Mouse (Mus musculus) CH12.LX (cell line): ENCODE results near the gene Pck1. TPM values are rescaled to one million over a fixed set of nuclear protein-coding genes. Genes with fewer than 3 reads are reported as not detected.

ENCODE experiments used
- DNase-seq: peaks from one replicate; pipeline ENCODE4 v3.0.0-alpha.2; 2013; ENCODE audit errors: extremely low read depth
- H3K27ac ChIP-seq: 2 replicates; pipeline ENCODE4 v1.5.1; 2012; ENCODE audit warnings: low read depth, mild to moderate bottlenecking, control low read depth, moderate library complexity; ENCODE audit not compliant: insufficient read depth
- H3K27me3 ChIP-seq: replicated peaks from 2 replicates; pipeline ENCODE3; 2012; ENCODE audit warnings: inconsistent platforms
- H3K36me3 ChIP-seq, 2 experiments: replicated peaks in 1 of 2; 2 replicates each; pipeline versions ENCODE3 to v1.6.1; 2012; ENCODE audit warnings: inconsistent platforms in 1 of 2, low read length in 1 of 2, mild to moderate bottlenecking in 1 of 2, mixed read lengths in 1 of 2, moderate library complexity in 1 of 2; ENCODE audit not compliant: control insufficient read depth in 1 of 2, insufficient read depth in 1 of 2
- H3K4me1 ChIP-seq, 2 experiments: 2 replicates each; pipeline ENCODE4 v1.6.1; 2012; ENCODE audit warnings: inconsistent platforms in 1 of 2, moderate library complexity in 1 of 2; ENCODE audit not compliant: insufficient read depth in 2 of 2, control insufficient read depth in 1 of 2
- H3K4me2 ChIP-seq: 2 replicates; pipeline ENCODE4 v1.6.1; 2012; ENCODE audit warnings: low read depth, mild to moderate bottlenecking, control low read depth; ENCODE audit not compliant: poor library complexity, insufficient read depth, severe bottlenecking
- H3K4me3 ChIP-seq, 3 experiments: fragments of 150-350 bp in 1 of 3; sonication (generic) in 1 of 3; replicated peaks in 1 of 3; 2 replicates each; pipeline versions ENCODE3 to v1.5.1; 2011 to 2012; ENCODE audit warnings: low read depth in 2 of 3, low read length in 2 of 3, mild to moderate bottlenecking in 2 of 3, moderate library complexity in 2 of 3, control low read depth in 1 of 3, improper control_type of control experiment in 1 of 3, inconsistent platforms in 1 of 3, mixed read lengths in 1 of 3; ENCODE audit not compliant: poor library complexity in 1 of 3
- H3K79me2 ChIP-seq: replicated peaks from 2 replicates; pipeline ENCODE4 v1.6.1; 2012; ENCODE audit warnings: mild to moderate bottlenecking, moderate library complexity; ENCODE audit not compliant: control insufficient read depth, poor library complexity, insufficient read depth, severe bottlenecking; ENCODE audit errors: extremely low read depth
- H3K9ac ChIP-seq: 2 replicates; pipeline ENCODE4 v1.6.1; 2012; ENCODE audit warnings: low read depth, mild to moderate bottlenecking, control low read depth, moderate library complexity; ENCODE audit not compliant: insufficient read depth
- H3K9me3 ChIP-seq: replicated peaks from 2 replicates; pipeline ENCODE3; 2012; ENCODE audit warnings: low read length, inconsistent platforms, mixed read lengths
- CHD1 ChIP-seq: IDR thresholded peaks from 2 replicates; pipeline ENCODE4 v1.6.1; 2012; ENCODE audit warnings: low read depth, low read length, improper control_type of control experiment, inconsistent platforms
- CHD2 ChIP-seq: IDR thresholded peaks from 2 replicates; pipeline ENCODE4 v1.6.1; 2011; ENCODE audit warnings: low read length, improper control_type of control experiment
- CTCF ChIP-seq, 2 experiments: IDR thresholded peaks in 1 of 2; conservative IDR thresholded peaks in 1 of 2; 2 replicates each; pipeline ENCODE4 v1.5.1; 2011 to 2012; ENCODE audit warnings: low read depth in 2 of 2, low read length in 2 of 2, improper control_type of control experiment in 1 of 2, inconsistent platforms in 1 of 2, mild to moderate bottlenecking in 1 of 2, moderate library complexity in 1 of 2
- E2F4 ChIP-seq: IDR thresholded peaks from 2 replicates; pipeline ENCODE4 v1.6.1; 2011; ENCODE audit warnings: low read depth, low read length, improper control_type of control experiment; ENCODE audit not compliant: insufficient replicate concordance
- HCFC1 ChIP-seq: IDR thresholded peaks from 2 replicates; pipeline ENCODE4 v1.6.1; 2012; ENCODE audit warnings: low read depth, mild to moderate bottlenecking, inconsistent platforms, low read length, improper control_type of control experiment
- IRF4 ChIP-seq: IDR thresholded peaks from 2 replicates; pipeline ENCODE4 v1.6.1; 2014; ENCODE audit warnings: low read depth, mild to moderate bottlenecking, inconsistent platforms, low read length, improper control_type of control experiment
- JUN ChIP-seq: IDR thresholded peaks from 2 replicates; pipeline ENCODE4 v1.6.1; 2011; ENCODE audit warnings: low read depth, mild to moderate bottlenecking, low read length, improper control_type of control experiment, moderate library complexity; ENCODE audit not compliant: insufficient read depth
- MAFK ChIP-seq: IDR thresholded peaks from 2 replicates; pipeline ENCODE4 v1.6.1; 2011; ENCODE audit warnings: low read length, improper control_type of control experiment; ENCODE audit not compliant: insufficient replicate concordance
- MAZ ChIP-seq: IDR thresholded peaks from 2 replicates; pipeline ENCODE4 v1.6.1; 2012; ENCODE audit warnings: low read depth, mild to moderate bottlenecking, inconsistent platforms, low read length, improper control_type of control experiment, moderate library complexity
- MEF2A ChIP-seq: IDR thresholded peaks from 2 replicates; pipeline ENCODE4 v1.6.1; 2014; ENCODE audit warnings: low read depth, mild to moderate bottlenecking, inconsistent platforms, low read length, improper control_type of control experiment, borderline replicate concordance
- MXI1 ChIP-seq: IDR thresholded peaks from 2 replicates; pipeline ENCODE4 v1.6.1; 2011; ENCODE audit warnings: mild to moderate bottlenecking, low read depth, low read length, improper control_type of control experiment
- MYC ChIP-seq: IDR thresholded peaks from 2 replicates; pipeline ENCODE4 v1.6.1; 2011; ENCODE audit warnings: low read depth, mild to moderate bottlenecking, improper control_type of control experiment, low read length
- POLR2AphosphoS2 ChIP-seq: IDR thresholded peaks from 2 replicates; pipeline ENCODE4 v1.6.1; 2011; ENCODE audit warnings: low read depth, low read length, improper control_type of control experiment
- RAD21 ChIP-seq: IDR thresholded peaks from 2 replicates; pipeline ENCODE4 v1.6.1; 2011; ENCODE audit warnings: low read depth, mild to moderate bottlenecking, low read length, improper control_type of control experiment, moderate library complexity
- RCOR1 ChIP-seq: conservative IDR thresholded peaks from 2 replicates; pipeline ENCODE4 v1.6.1; 2012; ENCODE audit warnings: low read depth, mild to moderate bottlenecking, inconsistent platforms, low read length, improper control_type of control experiment
- SMC3 ChIP-seq: IDR thresholded peaks from 2 replicates; pipeline ENCODE4 v1.6.1; 2011; ENCODE audit warnings: low read depth, low read length, improper control_type of control experiment
- TBP ChIP-seq: conservative IDR thresholded peaks from 2 replicates; pipeline ENCODE4 v1.6.1; 2011; ENCODE audit warnings: low read depth, low read length, improper control_type of control experiment
- TCF12 ChIP-seq: IDR thresholded peaks from 2 replicates; pipeline ENCODE4 v1.6.1; 2014; ENCODE audit warnings: low read depth, mild to moderate bottlenecking, inconsistent platforms, low read length, improper control_type of control experiment
- USF1 ChIP-seq: IDR thresholded peaks from 2 replicates; pipeline ENCODE4 v1.6.1; 2014; ENCODE audit warnings: low read depth, mild to moderate bottlenecking, inconsistent platforms, low read length, improper control_type of control experiment
- ZKSCAN1 ChIP-seq: IDR thresholded peaks from 2 replicates; pipeline ENCODE4 v1.6.1; 2012; ENCODE audit warnings: low read depth, inconsistent platforms, low read length, improper control_type of control experiment, borderline replicate concordance
- ZMIZ1 ChIP-seq: IDR thresholded peaks from 2 replicates; pipeline ENCODE4 v1.6.1; 2012; ENCODE audit warnings: low read depth, mild to moderate bottlenecking, inconsistent platforms, low read length, improper control_type of control experiment
- dilution Hi-C: fragments of 300-500 bp; cut with MboI; formaldehyde crosslinking; loops from 2 replicates; pipeline ENCODE4 v1.14.3; 2020; ENCODE audit warnings: low sequenced_read_pairs; ENCODE audit not compliant: extremely low pct_unique_long_range_greater_than_20kb, extremely low pct_ligation_motif_present
- in situ Hi-C: fragments of 300-500 bp; cut with MboI; formaldehyde crosslinking; loops from 3 replicates; pipeline ENCODE4 v1.14.3; 2019; ENCODE audit warnings: low sequenced_read_pairs, low pct_ligation_motif_present, low pct_unique_long_range_greater_than_20kb, mixed read lengths
- polyA plus RNA-seq: library from polyadenylated mRNA; unstranded; fragments of >175 nt; gene quantifications from 2 replicates; pipeline ENCODE4 v1.2.1, GENCODE M21; 2012; ENCODE audit warnings: low read depth; ENCODE audit not compliant: insufficient read length
- total RNA-seq, 2 experiments: library from RNA; depleted of rRNA; stranded (reverse); fragments of 300-350 nt in 1 of 2; fragments of >200 nt in 1 of 2; gene quantifications; 2 replicates each; pipeline ENCODE4 v1.2.3; 2012 to 2014

Gene Pck1
- total RNA-seq (2012; rRNA removed) (0.13 TPM in 2 replicates), total RNA-seq (2014; rRNA removed) (0.08 and 0.11 TPM in 2 replicates), polyA plus RNA-seq (0.11 TPM in 1 of 2 replicates, not detected in the other)

- in situ Hi-C loops = loop anchor here (25.0 kb wide), 1 partner anchor 140 kb away; the partner anchor contains the start of genes Rae1 and Rbm38
- H3K27ac ChIP-seq = no peak within 1 kb of the TSS
These were observed at the start of gene Pck1 for GRCm38 (mm10) chr2:173152436-173153151. Gene Pck1 (plus strand): TSS chr2:173153048.

GRCm38 (mm10) chr2:173106409-173106808, 46.4 kb upstream of the Pck1 start:
- Histone ChIP-seq H3K27me3 (peaks cover 52% of the 10 kb centered on the region), H3K4me2 (no peak overlapping the region), H3K4me1 (no peaks in the 10 kb centered on the region), H3K4me3 (no peak overlapping the region), H3K27ac (no peak overlapping the region), H3K79me2 (no peaks in the 10 kb centered on the region), H3K9ac (no peak overlapping the region), H3K36me3 (no peaks in the 10 kb centered on the region), H3K9me3 (peaks cover 2% of the 10 kb centered on the region)
- DNase-seq = no peak
- no peak for TF ChIP-seq MXI1
- TF ChIP-seq RAD21 = no peak
- TF ChIP-seq RCOR1 = no peak
- TF ChIP-seq TCF12 = no peak
- dilution Hi-C loops (no loop called here), in situ Hi-C loops (loop anchor here (5.0 kb wide), 2 partner anchors 76 to 451 kb away; no protein-coding TSS in a partner anchor)

More at GRCm38 (mm10) chr2:173152436-173153151, at the start of gene Pck1:
- DNase-seq = no peak
- H3K4me3 ChIP-seq = no peak within 1 kb of the TSS
- peaks cover 20 to 25% of the 10 kb centered on the region in 2 experiments for H3K4me1 ChIP-seq
- H3K4me2 ChIP-seq = no peak within 1 kb of the TSS
- dilution Hi-C loops = no loop called here
- no peaks in the 10 kb centered on the region for H3K9me3 ChIP-seq
- no peak within 1 kb of the TSS for H3K9ac ChIP-seq
- TF ChIP-seq CTCF (conservative IDR thresholded peaks at IDR 0.05 in 1 of 2, IDR thresholded peaks at IDR 0.05 in 1 of 2; ENCODE audit: low read depth in 2 of 2, low read length in 2 of 2) (no peak), E2F4 (no peak), CHD2 (no peak), MAFK (no peak), RCOR1 (no peak), JUN (no peak), TCF12 (no peak), MEF2A (no peak), HCFC1 (no peak), POLR2AphosphoS2 (no peak), TBP (no peak), ZMIZ1 (no peak), RAD21 (no peak), ZKSCAN1 (no peak), IRF4 (no peak), MAZ (no peak), MYC (no peak), SMC3 (no peak), USF1 (no peak), CHD1 (no peak)
- TF ChIP-seq, all 38 proteins: peak for 0
- Histone ChIP-seq H3K27me3 (peaks cover 23% of the 10 kb centered on the region), H3K79me2 (no peaks in the 10 kb centered on the region), H3K36me3 (no peaks in the 10 kb centered on the region)
